Mouse (Mus musculus) liver, embryonic 11.5 days (tissue): Measurements from ENCODE around the gene Znhit6. TPM values are rescaled to one million over a fixed set of nuclear protein-coding genes. Genes with fewer than 3 reads are reported as not detected.

Source experiments
- polyA plus RNA-seq: library from polyadenylated mRNA; unstranded; fragments of >200 nt; fragmentation: Nextera tagmentation; extraction: Ambion mirVana; gene quantifications from 2 replicates; pipeline ENCODE4 v1.2.1, GENCODE M21; 2014

Gene Znhit6
- polyA plus RNA-seq, 1 experiment from 2014 or later: 38.5 TPM

Other genes starting within 250 kb of the Znhit6 start
- 14.2 and 16.4 TPM in 2 replicates for gene Ccn1, start 73.8 kb downstream of the Znhit6 start, polyA plus RNA-seq
- 47.3 and 50.2 TPM in 2 replicates for gene Ddah1, start 182.5 kb downstream of the Znhit6 start, polyA plus RNA-seq